Mouse (Mus musculus): ENCODE measurements around the gene Cox4i1. TPM values are rescaled to one million over a fixed set of nuclear protein-coding genes. Genes with fewer than 3 reads are reported as not detected.
A peak's percentile ranks its signal among the peaks of the same experiment; 100 is the strongest.

The Cox4i1 gene
- 1,057 and 1,066 TPM in 2 replicates for polyA plus RNA-seq (2015; fragmentation: Nextera tagmentation; extraction: Ambion mirVana)

- WGBS = under 1% methylated on average over 93 of the region's 105 CpGs
- H3K27me3 ChIP-seq = no peaks in the 10 kb centered on the region
- peaks cover 56% of the 10 kb centered on the region for H3K4me1 ChIP-seq (replicated peaks)
- H3K36me3 ChIP-seq = peaks cover 26% of the 10 kb centered on the region
- peak within 1 kb of the TSS; percentile 91 for H3K4me2 ChIP-seq (replicated peaks)
- ATAC-seq = peak; percentile 93
- H3K4me3 ChIP-seq (replicated peaks) = peak within 1 kb of the TSS; percentile 97
- H3K27ac ChIP-seq = peak within 1 kb of the TSS; percentile 86
- H3K9me3 ChIP-seq = no peaks in the 10 kb centered on the region
- H3K9ac ChIP-seq (replicated peaks) = peak within 1 kb of the TSS; percentile 98
These were observed at the start of gene Cox4i1, which contains the start of gene Gm27021 for GRCm38 (mm10) chr8:120667561-120668373. TSS of gene Cox4i1 (plus strand) at chr8:120668222. TSS of gene Gm27021 (minus strand) at chr8:120668079.

- H3K4me2 ChIP-seq (replicated peaks) = no peak overlapping the region
- ATAC-seq = no peak
- H3K27me3 ChIP-seq = no peaks in the 10 kb centered on the region
- H3K4me3 ChIP-seq (replicated peaks) = no peak overlapping the region
- WGBS = 75% methylated on average over 11 of the region's 11 CpGs
- peaks cover 63% of the 10 kb centered on the region for H3K4me1 ChIP-seq (replicated peaks)
- H3K9me3 ChIP-seq = no peaks in the 10 kb centered on the region
- no peak overlapping the region for H3K9ac ChIP-seq (replicated peaks)
- 0 out of 2 replicates have a peak overlapping the region, but pooled peaks have one; percentile 14 for H3K27ac ChIP-seq
- H3K36me3 ChIP-seq = no peaks in the 10 kb centered on the region
These were observed 48.5 kb upstream of the Cox4i1 start for GRCm38 (mm10) chr8:120619235-120620180.

GRCm38 (mm10) chr8:120620441-120620840 is 47.6 kb upstream of the Cox4i1 start:
- no peaks in the 10 kb centered on the region for H3K36me3 ChIP-seq
- H3K4me1 ChIP-seq (replicated peaks) = peaks cover 62% of the 10 kb centered on the region
- 0 out of 2 replicates have a peak overlapping the region, but pooled peaks have one; percentile 14 for H3K27ac ChIP-seq
- no peaks in the 10 kb centered on the region for H3K9me3 ChIP-seq
- WGBS = 48% methylated on average over 7 of the region's 7 CpGs
- no peak overlapping the region for H3K4me3 ChIP-seq (replicated peaks)
- no peak for ATAC-seq
- no peak overlapping the region for H3K9ac ChIP-seq (replicated peaks)
- H3K27me3 ChIP-seq = no peaks in the 10 kb centered on the region
- H3K4me2 ChIP-seq (replicated peaks) = no peak overlapping the region

- H3K36me3 ChIP-seq = no peaks in the 10 kb centered on the region
- H3K9me3 ChIP-seq = no peaks in the 10 kb centered on the region
- H3K27me3 ChIP-seq = no peaks in the 10 kb centered on the region
- H3K4me3 ChIP-seq (replicated peaks) = no peak overlapping the region
- no peak for ATAC-seq
- H3K27ac ChIP-seq = no peak overlapping the region
- no peak overlapping the region for H3K9ac ChIP-seq (replicated peaks)
- WGBS = 53% methylated on average over 14 of the region's 14 CpGs
- H3K4me1 ChIP-seq (replicated peaks) = peaks cover 45% of the 10 kb centered on the region
- H3K4me2 ChIP-seq (replicated peaks) = no peak overlapping the region
These were observed 45.9 kb upstream of the Cox4i1 start for GRCm38 (mm10) chr8:120622161-120622560.

GRCm38 (mm10) chr8:120623608-120624007 is 44.4 kb upstream of the Cox4i1 start:
- 13% methylated on average over 2 of the region's 2 CpGs for WGBS
- Histone ChIP-seq H3K4me2 (replicated peaks) (no peak overlapping the region), H3K27ac (no peak overlapping the region), H3K9ac (replicated peaks) (no peak overlapping the region), H3K4me1 (replicated peaks) (peaks cover 32% of the 10 kb centered on the region), H3K9me3 (no peaks in the 10 kb centered on the region), H3K4me3 (replicated peaks) (no peak overlapping the region), H3K36me3 (no peaks in the 10 kb centered on the region), H3K27me3 (no peaks in the 10 kb centered on the region)
- no peak for ATAC-seq

- no peaks in the 10 kb centered on the region for H3K36me3 ChIP-seq
- H3K4me3 ChIP-seq (replicated peaks) = no peak overlapping the region
- H3K4me2 ChIP-seq (replicated peaks) = no peak overlapping the region
- H3K9ac ChIP-seq (replicated peaks) = no peak overlapping the region
- ATAC-seq = no peak
- no peak overlapping the region for H3K27ac ChIP-seq
- no peaks in the 10 kb centered on the region for H3K9me3 ChIP-seq
- peaks cover 16% of the 10 kb centered on the region for H3K4me1 ChIP-seq (replicated peaks)
- 70% methylated on average over 11 of the region's 11 CpGs for WGBS
- H3K27me3 ChIP-seq = peaks cover 4% of the 10 kb centered on the region; the same call in 1 of the 2 replicates
These were observed 41.6 kb upstream of the Cox4i1 start for GRCm38 (mm10) chr8:120626461-120626860.

- Histone ChIP-seq H3K4me2 (replicated peaks) (no peak overlapping the region), H3K9ac (replicated peaks) (no peak overlapping the region), H3K9me3 (no peaks in the 10 kb centered on the region), H3K27me3 (peaks cover 4% of the 10 kb centered on the region), H3K4me1 (replicated peaks) (peaks cover 8% of the 10 kb centered on the region; the same call in 1 of the 2 replicates), H3K27ac (no peak overlapping the region), H3K36me3 (no peaks in the 10 kb centered on the region), H3K4me3 (replicated peaks) (no peak overlapping the region)
- WGBS = 88% methylated on average over 5 of the region's 5 CpGs
- no peak for ATAC-seq
These were observed 40.7 kb upstream of the Cox4i1 start for GRCm38 (mm10) chr8:120627298-120627697.

GRCm38 (mm10) chr8:120630031-120630430 is 38.0 kb upstream of the Cox4i1 start:
- H3K36me3 ChIP-seq = no peaks in the 10 kb centered on the region
- H3K9me3 ChIP-seq = no peaks in the 10 kb centered on the region
- no peak overlapping the region for H3K27ac ChIP-seq
- peaks cover 18% of the 10 kb centered on the region for H3K4me1 ChIP-seq (replicated peaks)
- H3K9ac ChIP-seq (replicated peaks) = no peak overlapping the region
- no peak overlapping the region for H3K4me3 ChIP-seq (replicated peaks)
- no peak overlapping the region for H3K4me2 ChIP-seq (replicated peaks)
- H3K27me3 ChIP-seq = peaks cover 26% of the 10 kb centered on the region
- ATAC-seq = no peak
- 52% methylated on average over 5 of the region's 5 CpGs for WGBS

GRCm38 (mm10) chr8:120630848-120631247 is 37.2 kb upstream of the Cox4i1 start:
- Histone ChIP-seq H3K9ac (replicated peaks) (no peak overlapping the region), H3K9me3 (no peaks in the 10 kb centered on the region), H3K27ac (no peak overlapping the region), H3K27me3 (peaks cover 33% of the 10 kb centered on the region), H3K36me3 (no peaks in the 10 kb centered on the region), H3K4me2 (replicated peaks) (no peak overlapping the region), H3K4me3 (replicated peaks) (no peak overlapping the region), H3K4me1 (replicated peaks) (peaks cover 18% of the 10 kb centered on the region)
- WGBS = 52% methylated on average over 6 of the region's 6 CpGs
- ATAC-seq = no peak

- H3K9me3 ChIP-seq = no peaks in the 10 kb centered on the region
- H3K4me1 ChIP-seq (replicated peaks) = peaks cover 18% of the 10 kb centered on the region
- no peak overlapping the region for H3K9ac ChIP-seq (replicated peaks)
- no peaks in the 10 kb centered on the region for H3K36me3 ChIP-seq
- H3K4me2 ChIP-seq (replicated peaks) = no peak overlapping the region
- no peak for ATAC-seq
- H3K27ac ChIP-seq = no peak overlapping the region
- no peak overlapping the region for H3K4me3 ChIP-seq (replicated peaks)
- 74% methylated on average over 21 of the region's 21 CpGs for WGBS
- peaks cover 39% of the 10 kb centered on the region for H3K27me3 ChIP-seq
These were observed 36.3 kb upstream of the Cox4i1 start for GRCm38 (mm10) chr8:120631441-120632375.

Measured in midbrain, embryonic 13.5 days (tissue).